Mouse (Mus musculus) MEL (cell line): ENCODE results near the gene Stk39. TPM values are rescaled to one million over a fixed set of nuclear protein-coding genes. Genes with fewer than 3 reads are reported as not detected.

Source experiments
- DNase-seq: peaks from one replicate; pipeline ENCODE4 v3.0.0; 2011; ENCODE audit warnings: low read depth, low spot score
- H3K27ac ChIP-seq: 2 replicates; pipeline ENCODE4 v1.5.1; 2012; ENCODE audit warnings: low read depth, mild to moderate bottlenecking, control low read depth, low read length, moderate library complexity; ENCODE audit not compliant: control insufficient read depth
- H3K27me3 ChIP-seq, 2 experiments: fragments of 150-350 bp in 1 of 2; sonication (generic) in 1 of 2; 2 replicates each; pipeline ENCODE4 v1.6.1; 2012; ENCODE audit warnings: low read length in 2 of 2, mild to moderate bottlenecking in 2 of 2, improper control_type of control experiment in 1 of 2, moderate library complexity in 1 of 2; ENCODE audit not compliant: insufficient read depth in 2 of 2, control insufficient read depth in 1 of 2
- H3K36me3 ChIP-seq, 2 experiments: 2 replicates each; pipeline ENCODE4 v1.6.1; 2012 to 2014; ENCODE audit warnings: low read length in 2 of 2, improper control_type of control experiment in 1 of 2, inconsistent platforms in 1 of 2, mild to moderate bottlenecking in 1 of 2; ENCODE audit not compliant: insufficient read depth in 2 of 2, control insufficient read depth in 1 of 2
- H3K4me1 ChIP-seq, 2 experiments: fragments of 150-350 bp in 1 of 2; sonication (generic) in 1 of 2; 2 replicates each; pipeline ENCODE4 v1.6.1; 2012; ENCODE audit warnings: low read length in 2 of 2, improper control_type of control experiment in 1 of 2, mild to moderate bottlenecking in 1 of 2; ENCODE audit not compliant: insufficient read depth in 2 of 2, control insufficient read depth in 1 of 2
- H3K4me3 ChIP-seq, 2 experiments: fragments of 150-350 bp in 1 of 2; sonication (generic) in 1 of 2; 2 replicates each; pipeline ENCODE4 v1.5.1; 2012; ENCODE audit warnings: low read depth in 2 of 2, low read length in 2 of 2, mild to moderate bottlenecking in 2 of 2, moderate library complexity in 2 of 2, control low read depth in 1 of 2, improper control_type of control experiment in 1 of 2; ENCODE audit not compliant: control insufficient read depth in 1 of 2, insufficient read depth in 1 of 2
- H3K79me2 ChIP-seq: 2 replicates; pipeline ENCODE4 v1.6.1; 2012; ENCODE audit warnings: mild to moderate bottlenecking, low read length, moderate library complexity; ENCODE audit not compliant: control insufficient read depth, poor library complexity, insufficient read depth
- H3K9ac ChIP-seq: 2 replicates; pipeline ENCODE4 v1.6.1; 2012; ENCODE audit warnings: low read depth, mild to moderate bottlenecking, control low read depth, low read length, moderate library complexity; ENCODE audit not compliant: control insufficient read depth, poor library complexity, severe bottlenecking
- H3K9me3 ChIP-seq: fragments of 150-350 bp; sonication (generic); replicated peaks from 2 replicates; pipeline ENCODE4 v1.6.1; 2012; ENCODE audit warnings: mild to moderate bottlenecking, low read length, improper control_type of control experiment, moderate library complexity; ENCODE audit not compliant: insufficient read depth
- BHLHE40 ChIP-seq: IDR thresholded peaks from 2 replicates; pipeline ENCODE4 v1.6.1; 2012; ENCODE audit warnings: low read depth, mild to moderate bottlenecking, inconsistent platforms, low read length, improper control_type of control experiment, borderline replicate concordance
- CHD1 ChIP-seq: IDR thresholded peaks from 2 replicates; pipeline ENCODE4 v1.6.1; 2012; ENCODE audit warnings: low read depth, mild to moderate bottlenecking, inconsistent platforms, low read length, improper control_type of control experiment
- CTCF ChIP-seq, 3 experiments: IDR thresholded peaks in 2 of 3; conservative IDR thresholded peaks in 1 of 3; 2 replicates each; pipeline ENCODE4 v1.5.1; 2011 to 2012; ENCODE audit warnings: low read length in 3 of 3, low read depth in 2 of 3, mild to moderate bottlenecking in 2 of 3, improper control_type of control experiment in 1 of 3, inconsistent platforms in 1 of 3, mixed read lengths in 1 of 3, moderate library complexity in 1 of 3; ENCODE audit not compliant: control insufficient read depth in 1 of 3, insufficient read depth in 1 of 3, poor library complexity in 1 of 3, severe bottlenecking in 1 of 3
- E2F4 ChIP-seq: IDR thresholded peaks from 2 replicates; pipeline ENCODE4 v1.6.1; 2011; ENCODE audit warnings: low read depth, low read length, improper control_type of control experiment, borderline replicate concordance
- ELF1 ChIP-seq: IDR thresholded peaks from 2 replicates; pipeline ENCODE4 v1.6.1; 2014; ENCODE audit warnings: low read depth, mild to moderate bottlenecking, inconsistent platforms, low read length, improper control_type of control experiment, moderate library complexity
- ETS1 ChIP-seq: IDR thresholded peaks from 2 replicates; pipeline ENCODE4 v1.6.1; 2012; ENCODE audit warnings: low read depth, mild to moderate bottlenecking, inconsistent platforms, low read length, improper control_type of control experiment, moderate library complexity
- GATA1 ChIP-seq: IDR thresholded peaks from 2 replicates; pipeline ENCODE4 v1.6.1; 2011; ENCODE audit warnings: low read depth, low read length, improper control_type of control experiment
- MAFK ChIP-seq: IDR thresholded peaks from 2 replicates; pipeline ENCODE4 v1.6.1; 2011; ENCODE audit warnings: low read depth, mild to moderate bottlenecking, low read length, improper control_type of control experiment, borderline replicate concordance
- MAX ChIP-seq: IDR thresholded peaks from 2 replicates; pipeline ENCODE4 v1.6.1; 2011; ENCODE audit warnings: low read length, improper control_type of control experiment
- MXI1 ChIP-seq: IDR thresholded peaks from 2 replicates; pipeline ENCODE4 v1.6.1; 2011; ENCODE audit warnings: mild to moderate bottlenecking, low read depth, low read length, improper control_type of control experiment
- MYB ChIP-seq: IDR thresholded peaks from 2 replicates; pipeline ENCODE4 v1.6.1; 2011; ENCODE audit warnings: mild to moderate bottlenecking, low read depth, low read length, improper control_type of control experiment
- MYC ChIP-seq: IDR thresholded peaks from 2 replicates; pipeline ENCODE4 v1.6.1; 2011; ENCODE audit warnings: low read depth, mild to moderate bottlenecking, low read length, improper control_type of control experiment, moderate library complexity
- NRF1 ChIP-seq: IDR thresholded peaks from 2 replicates; pipeline ENCODE4 v1.6.1; 2014; ENCODE audit warnings: low read depth, mild to moderate bottlenecking, inconsistent platforms, low read length, improper control_type of control experiment, moderate library complexity; ENCODE audit not compliant: poor library complexity, insufficient read depth, severe bottlenecking
- POLR2A ChIP-seq, 2 experiments: IDR thresholded peaks; 2 replicates each; pipeline ENCODE4 v1.6.1; 2011 to 2012; ENCODE audit warnings: low read length in 2 of 2, mild to moderate bottlenecking in 2 of 2, control low read depth in 1 of 2, improper control_type of control experiment in 1 of 2, low read depth in 1 of 2, moderate library complexity in 1 of 2; ENCODE audit not compliant: control insufficient read depth in 1 of 2, insufficient read depth in 1 of 2, poor library complexity in 1 of 2
- POLR2AphosphoS2 ChIP-seq: IDR thresholded peaks from 2 replicates; pipeline ENCODE4 v1.6.1; 2011; ENCODE audit warnings: low read length, improper control_type of control experiment
- RAD21 ChIP-seq: IDR thresholded peaks from 2 replicates; pipeline ENCODE4 v1.6.1; 2011; ENCODE audit warnings: mild to moderate bottlenecking, low read depth, low read length, improper control_type of control experiment
- SIN3A ChIP-seq: IDR thresholded peaks from 2 replicates; pipeline ENCODE4 v1.6.1; 2012; ENCODE audit warnings: low read length, improper control_type of control experiment, inconsistent platforms
- SMC3 ChIP-seq: IDR thresholded peaks from 2 replicates; pipeline ENCODE4 v1.6.1; 2011; ENCODE audit warnings: low read depth, low read length, improper control_type of control experiment
- UBTF ChIP-seq: IDR thresholded peaks from 2 replicates; pipeline ENCODE4 v1.6.1; 2012; ENCODE audit warnings: low read depth, mild to moderate bottlenecking, inconsistent platforms, low read length, improper control_type of control experiment, moderate library complexity, borderline replicate concordance; ENCODE audit not compliant: insufficient read depth
- USF2 ChIP-seq, 2 experiments: IDR thresholded peaks; 2 replicates each; pipeline ENCODE4 v1.6.1; 2011 to 2012; ENCODE audit warnings: improper control_type of control experiment in 2 of 2, low read length in 2 of 2, borderline replicate concordance in 1 of 2, inconsistent platforms in 1 of 2, low read depth in 1 of 2, mild to moderate bottlenecking in 1 of 2; ENCODE audit not compliant: insufficient read depth in 1 of 2
- ZKSCAN1 ChIP-seq: IDR thresholded peaks from 2 replicates; pipeline ENCODE4 v1.6.1; 2012; ENCODE audit warnings: low read depth, mild to moderate bottlenecking, inconsistent platforms, low read length, improper control_type of control experiment, moderate library complexity
- ZMIZ1 ChIP-seq: IDR thresholded peaks from 2 replicates; pipeline ENCODE4 v1.6.1; 2012; ENCODE audit warnings: low read depth, mild to moderate bottlenecking, inconsistent platforms, low read length, improper control_type of control experiment, moderate library complexity
- ZNF384 ChIP-seq: IDR thresholded peaks from 2 replicates; pipeline ENCODE4 v1.6.1; 2012; ENCODE audit warnings: low read depth, mild to moderate bottlenecking, inconsistent platforms, low read length, improper control_type of control experiment
- polyA plus RNA-seq, 2 experiments: library from polyadenylated mRNA; stranded (reverse) in 1 of 2; unstranded in 1 of 2; fragments of >175 nt in 1 of 2; fragments of >200 nt in 1 of 2; gene quantifications; 2 replicates each; pipeline versions ENCODE4 v1.2.1 to v1.2.4; 2012; ENCODE audit warnings: low replicate concordance in 2 of 2, low read depth in 1 of 2; ENCODE audit not compliant: insufficient read length in 2 of 2, insufficient read depth in 1 of 2, missing spikeins in 1 of 2
- total RNA-seq: library from RNA; depleted of rRNA; stranded (reverse); fragments of 300-350 nt; gene quantifications from 2 replicates; pipeline ENCODE4 v1.2.3, GENCODE M21; 2012

The Stk39 gene
- total and polyA plus RNA-seq, 3 experiments: not detected

GRCm38 (mm10) chr2:68260911-68261310 lies 211.2 kb downstream of the Stk39 start:
- no peak overlapping the region for H3K4me3 ChIP-seq
- no peak for DNase-seq
- H3K4me1 ChIP-seq: no peaks in the 10 kb centered on the region
- no peak overlapping the region for H3K27ac ChIP-seq
- H3K36me3 ChIP-seq: no peaks in the 10 kb centered on the region
- TF ChIP-seq MYC: no peak
- TF ChIP-seq RAD21: no peak
- no peak for TF ChIP-seq SMC3
- H3K27me3 ChIP-seq: no peaks in the 10 kb centered on the region
- no peaks in the 10 kb centered on the region for H3K9me3 ChIP-seq
- no peaks in the 10 kb centered on the region for H3K79me2 ChIP-seq
- H3K9ac ChIP-seq: no peak overlapping the region

GRCm38 (mm10) chr2:68257571-68257970 lies 214.5 kb downstream of the Stk39 start:
- DNase-seq: no peak
- H3K9me3 ChIP-seq: no peaks in the 10 kb centered on the region

GRCm38 (mm10) chr2:68256472-68256871 lies 215.6 kb downstream of the Stk39 start:
- TF ChIP-seq MYB: no peak
- no peak for TF ChIP-seq E2F4
- TF ChIP-seq ZKSCAN1: no peak
- TF ChIP-seq BHLHE40: no peak
- no peak for TF ChIP-seq MXI1
- no peak for DNase-seq
- H3K36me3 ChIP-seq: no peaks in the 10 kb centered on the region
- no peak overlapping the region for H3K4me3 ChIP-seq
- no peaks in the 10 kb centered on the region for H3K79me2 ChIP-seq
- no peaks in the 10 kb centered on the region for H3K9me3 ChIP-seq
- no peak overlapping the region for H3K9ac ChIP-seq
- H3K27me3 ChIP-seq: no peaks in the 10 kb centered on the region
- no peaks in the 10 kb centered on the region for H3K4me1 ChIP-seq
- H3K27ac ChIP-seq: no peak overlapping the region

More at GRCm38 (mm10) chr2:68257571-68257970, 214.5 kb downstream of the Stk39 start:
- no peak for TF ChIP-seq MAX
- no peak for TF ChIP-seq UBTF
- TF ChIP-seq ELF1: no peak
- TF ChIP-seq NRF1: no peak
- TF ChIP-seq MYB: no peak
- no peak for TF ChIP-seq MAFK
- TF ChIP-seq ZMIZ1: no peak
- TF ChIP-seq CTCF (IDR thresholded peaks at IDR 0.05 in 2 of 3, conservative IDR thresholded peaks at IDR 0.05 in 1 of 3; ENCODE audit: control insufficient read depth in 1 of 3, insufficient read depth in 1 of 3, low read depth in 2 of 3, low read length in 3 of 3, poor library complexity in 1 of 3, severe bottlenecking in 1 of 3): no peak
- no peak for TF ChIP-seq ZKSCAN1
- TF ChIP-seq POLR2A (IDR thresholded peaks at IDR 0.05; ENCODE audit: control insufficient read depth in 1 of 2, insufficient read depth in 1 of 2, low read depth in 1 of 2, low read length in 2 of 2, poor library complexity in 1 of 2): no peak
- TF ChIP-seq POLR2AphosphoS2: no peak
- no peak for TF ChIP-seq BHLHE40
- TF ChIP-seq GATA1: no peak
- no peak for TF ChIP-seq CHD1
- no peak for TF ChIP-seq RAD21
- TF ChIP-seq ETS1: no peak
- no peak for TF ChIP-seq SIN3A
- TF ChIP-seq ZNF384: no peak
- TF ChIP-seq USF2 (IDR thresholded peaks at IDR 0.05; ENCODE audit: borderline replicate concordance in 1 of 2, insufficient read depth in 1 of 2, low read depth in 1 of 2, low read length in 2 of 2): no peak
- Histone ChIP-seq H3K9ac (no peak overlapping the region), H3K27me3 (no peaks in the 10 kb centered on the region), H3K79me2 (no peaks in the 10 kb centered on the region), H3K4me3 (no peak overlapping the region), H3K4me1 (no peaks in the 10 kb centered on the region), H3K36me3 (no peaks in the 10 kb centered on the region), H3K27ac (no peak overlapping the region)
